Mouse (Mus musculus) heart, adult 2 months (tissue): ENCODE measurements around the gene Dennd2d.

Source experiments
- CTCF ChIP-seq: fragments of 200-600 bp; IDR thresholded peaks from 2 replicates; pipeline ENCODE4 v1.8.1; 2022; ENCODE audit warnings: antibody characterized with exemption, mild to moderate bottlenecking, moderate library complexity
- EP300 ChIP-seq: fragments of 200-500 bp; IDR thresholded peaks from 2 replicates; pipeline ENCODE4 v1.6.1; 2011; ENCODE audit warnings: low read depth, low read length, control low read depth; ENCODE audit not compliant: insufficient read depth
- POLR2A ChIP-seq: fragments of 200-500 bp; IDR thresholded peaks from 2 replicates; pipeline ENCODE4 v1.6.1; 2011; ENCODE audit warnings: mild to moderate bottlenecking, low read depth, low read length, control low read depth; ENCODE audit not compliant: insufficient read depth

DNA sequence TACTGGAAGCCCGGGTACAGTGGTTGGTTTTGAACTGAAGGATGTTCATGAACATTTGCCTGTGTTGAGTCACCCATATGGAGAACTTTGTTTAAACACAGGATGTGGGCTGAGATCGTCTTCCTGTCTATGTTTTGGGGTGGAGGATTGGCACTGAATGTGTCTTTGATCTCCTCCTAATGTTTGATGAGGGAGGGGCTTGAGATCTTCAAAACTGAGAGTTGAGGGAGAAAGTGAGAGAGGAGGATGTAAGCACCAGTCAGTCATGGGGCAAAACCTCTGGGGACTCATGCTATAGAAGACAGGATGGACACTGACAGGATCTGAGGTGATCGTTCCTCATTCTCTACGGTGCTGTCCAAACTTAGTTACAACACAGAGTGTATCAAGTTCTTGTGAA is 32.6 kb upstream of the Dennd2d start:
- no peak for TF ChIP-seq EP300
- no peak for TF ChIP-seq CTCF
- TF ChIP-seq POLR2A, result no peak
